Mouse (Mus musculus): Measurements from ENCODE around the gene Rnf167.
A peak's percentile ranks its signal among the peaks of the same experiment; 100 is the strongest.

Gene Rnf167

GRCm38 (mm10) chr11:70646691-70647650 is at the start of gene Rnf167, which contains the start of gene Slc25a11:
Gene Rnf167, plus strand, starts transcription at chr11:70647235.
Gene Slc25a11, minus strand, starts transcription at chr11:70647479.
- peak; percentile 99 for DNase-seq (ENCODE audit: low read depth, low spot score)

GRCm38 (mm10) chr11:70597301-70597700 is 49.7 kb upstream of the Rnf167 start:
- DNase-seq (ENCODE audit: low read depth, low spot score): no peak

- DNase-seq (ENCODE audit: low read depth, low spot score): no peak
Observed at GRCm38 (mm10) chr11:70598451-70598953, 48.5 kb upstream of the Rnf167 start.

- peak; percentile 76 for DNase-seq (ENCODE audit: low read depth, low spot score)
Observed at GRCm38 (mm10) chr11:70605024-70605566, 41.9 kb upstream of the Rnf167 start.

- DNase-seq (ENCODE audit: low read depth, low spot score): no peak
Observed at GRCm38 (mm10) chr11:70606717-70607116, 40.3 kb upstream of the Rnf167 start.

- DNase-seq (ENCODE audit: low read depth, low spot score): no peak
Observed at GRCm38 (mm10) chr11:70607611-70608010, 39.4 kb upstream of the Rnf167 start.

- DNase-seq (ENCODE audit: low read depth, low spot score): no peak
Observed at GRCm38 (mm10) chr11:70608381-70609066, 38.5 kb upstream of the Rnf167 start.

GRCm38 (mm10) chr11:70610752-70611151 is 36.3 kb upstream of the Rnf167 start:
- no peak for DNase-seq (ENCODE audit: low read depth, low spot score)

GRCm38 (mm10) chr11:70612505-70612904 is 34.5 kb upstream of the Rnf167 start:
- no peak for DNase-seq (ENCODE audit: low read depth, low spot score)

- DNase-seq (ENCODE audit: low read depth, low spot score): peak; percentile 58
Observed at GRCm38 (mm10) chr11:70615074-70615473, 32.0 kb upstream of the Rnf167 start.

GRCm38 (mm10) chr11:70615516-70616093 is 31.4 kb upstream of the Rnf167 start, which contains the start of gene 4930544D05Rik:
Gene 4930544D05Rik, plus strand, starts transcription at chr11:70615848.
- DNase-seq (ENCODE audit: low read depth, low spot score): no peak

- no peak for DNase-seq (ENCODE audit: low read depth, low spot score)
Observed at GRCm38 (mm10) chr11:70619101-70619500, 27.9 kb upstream of the Rnf167 start, which contains the start of gene Chrne. Gene Chrne, minus strand, starts transcription at chr11:70619216.

- DNase-seq (ENCODE audit: low read depth, low spot score): no peak
Observed at GRCm38 (mm10) chr11:70621972-70622814, 24.8 kb upstream of the Rnf167 start.

- no peak for DNase-seq (ENCODE audit: low read depth, low spot score)
Observed at GRCm38 (mm10) chr11:70623053-70623742, 23.8 kb upstream of the Rnf167 start.

GRCm38 (mm10) chr11:70625473-70625872 is 21.6 kb upstream of the Rnf167 start:
- peak; percentile 71 for DNase-seq (ENCODE audit: low read depth, low spot score)

- no peak for DNase-seq (ENCODE audit: low read depth, low spot score)
Observed at GRCm38 (mm10) chr11:70626877-70627276, 20.2 kb upstream of the Rnf167 start.

GRCm38 (mm10) chr11:70628431-70628830 is 18.6 kb upstream of the Rnf167 start:
- no peak for DNase-seq (ENCODE audit: low read depth, low spot score)

GRCm38 (mm10) chr11:70629557-70629956 is 17.5 kb upstream of the Rnf167 start:
- DNase-seq (ENCODE audit: low read depth, low spot score): no peak

GRCm38 (mm10) chr11:70630129-70630528 is 16.9 kb upstream of the Rnf167 start:
- no peak for DNase-seq (ENCODE audit: low read depth, low spot score)

GRCm38 (mm10) chr11:70635601-70636000 is 11.4 kb upstream of the Rnf167 start:
- DNase-seq (ENCODE audit: low read depth, low spot score): no peak

Data from mesoderm, embryonic 11.5 days (tissue).